Mouse (Mus musculus) kidney, adult 2 months (tissue): ENCODE measurements around the gene Prkcsh. TPM values are rescaled to one million over a fixed set of nuclear protein-coding genes. Genes with fewer than 3 reads are reported as not detected.

Experiments
- DNase-seq: peaks from one replicate; pipeline ENCODE4 v3.0.0; 2021
- H3K27ac ChIP-seq: fragments of 200-500 bp; 2 replicates; pipeline ENCODE4 v1.5.1; 2012; ENCODE audit warnings: low read depth, low read length, control low read depth, inconsistent platforms; ENCODE audit not compliant: insufficient read depth
- H3K27me3 ChIP-seq: fragments of 200-500 bp; replicated peaks from 2 replicates; pipeline ENCODE4 v1.6.1; 2012; ENCODE audit warnings: mild to moderate bottlenecking, moderate library complexity, low read length, inconsistent platforms; ENCODE audit not compliant: control insufficient read depth, insufficient read depth
- H3K36me3 ChIP-seq: fragments of 200-500 bp; 2 replicates; pipeline ENCODE4 v1.6.1; 2012; ENCODE audit warnings: mild to moderate bottlenecking, moderate library complexity, low read length, inconsistent platforms; ENCODE audit not compliant: control insufficient read depth, insufficient read depth
- H3K4me1 ChIP-seq: fragments of 200-500 bp; 2 replicates; pipeline ENCODE4 v1.6.1; 2011; ENCODE audit warnings: low read length; ENCODE audit not compliant: control insufficient read depth, insufficient read depth
- H3K4me3 ChIP-seq: fragments of 200-500 bp; 2 replicates; pipeline ENCODE4 v1.5.1; 2011; ENCODE audit warnings: mild to moderate bottlenecking, low read depth, low read length, control low read depth; ENCODE audit not compliant: insufficient read depth
- CTCF ChIP-seq: fragments of 200-500 bp; conservative IDR thresholded peaks from 2 replicates; pipeline ENCODE4 v1.5.1; 2011; ENCODE audit warnings: low read depth, mild to moderate bottlenecking, control low read depth, low read length, moderate library complexity, mixed read lengths; ENCODE audit not compliant: insufficient read depth, insufficient read length
- POLR2A ChIP-seq: fragments of 200-500 bp; IDR thresholded peaks from one replicate; pipeline ENCODE4 v1.6.1; 2011; ENCODE audit warnings: low read depth, low read length, control low read depth
- WGBS: fragments of 180-500 bp; shearing (Covaris S2); methylation state at CpG from one replicate; pipeline ENCODE4 v1.1.7; 2018; 5-methylcytosine and 5-hydroxymethylcytosine counted together
- polyA plus RNA-seq: library from polyadenylated mRNA; depleted of rRNA; stranded (reverse); fragments of >200 nt; gene quantifications from 2 replicates; pipeline ENCODE4 v1.2.3, GENCODE M21; 2012

Gene Prkcsh
- polyA plus RNA-seq, 1 experiment, result 103 TPM

DNA sequence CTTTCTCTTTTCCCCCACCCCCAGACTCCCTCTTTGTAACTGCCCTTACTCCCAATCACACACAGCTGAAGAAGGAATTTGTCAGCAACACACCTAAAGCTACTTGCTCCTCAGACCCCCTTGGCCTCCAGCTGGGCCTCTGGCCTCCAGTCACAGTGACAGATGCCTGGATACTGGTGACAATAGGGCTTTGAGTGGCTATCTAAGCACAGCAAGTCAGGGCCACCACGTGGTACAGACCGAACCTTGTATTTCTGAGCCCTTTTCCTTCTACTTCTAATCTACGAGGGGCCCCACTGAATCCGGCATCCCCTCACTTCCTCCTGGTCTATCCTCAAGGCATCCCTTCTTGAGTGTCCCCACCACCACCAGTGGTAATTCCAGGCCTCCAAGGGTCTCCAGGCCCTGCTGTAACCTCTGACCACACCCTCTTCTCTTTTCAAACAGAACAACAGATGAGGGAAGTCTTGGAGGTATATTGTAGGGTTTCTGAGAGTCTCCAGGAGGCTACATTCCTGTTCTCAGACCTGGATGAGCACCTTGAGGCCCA lies 47.2 kb downstream of the Prkcsh start:
- Histone ChIP-seq H3K36me3 (no peaks in the 10 kb centered on the region), H3K4me3 (no peak overlapping the region), H3K4me1 (no peaks in the 10 kb centered on the region), H3K27ac (no peak overlapping the region), H3K27me3 (peaks cover 4% of the 10 kb centered on the region)
- WGBS, result 74% methylated on average over 4 of the region's 4 CpGs
- DNase-seq, result no peak
- TF ChIP-seq CTCF (no peak), POLR2A (no peak)

DNA sequence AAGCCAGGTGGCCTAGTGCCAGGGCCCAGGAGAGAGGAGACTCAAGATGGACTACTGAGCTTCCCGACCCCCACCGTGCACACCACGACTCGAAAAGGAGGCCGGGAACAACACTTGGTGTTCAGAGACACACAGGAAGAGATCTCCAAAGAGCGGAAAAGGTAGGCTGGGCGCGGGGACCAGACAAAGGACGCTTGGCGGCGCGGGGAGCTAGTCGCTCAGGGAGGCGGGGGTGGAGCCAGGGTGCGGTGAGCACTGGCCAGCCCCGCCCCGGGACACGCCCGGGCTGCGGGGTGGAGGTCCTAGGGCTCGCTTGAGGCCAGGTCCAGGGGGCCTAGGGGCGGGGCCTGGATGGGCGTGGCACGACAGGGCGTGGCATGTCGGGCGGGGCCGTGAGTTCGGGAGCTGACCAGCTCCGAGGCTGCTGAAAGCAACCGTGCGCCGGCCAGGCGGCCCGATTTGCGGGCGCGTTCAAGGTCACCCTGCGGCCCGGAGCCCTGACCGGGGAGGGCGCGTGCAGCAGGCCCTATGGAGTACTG lies 47.8 kb downstream of the Prkcsh start:
- 0 out of 2 replicates have a peak overlapping the region, but pooled peaks have one; percentile 7 for H3K4me3 ChIP-seq
- H3K36me3 ChIP-seq, result no peaks in the 10 kb centered on the region
- no peaks in the 10 kb centered on the region for H3K4me1 ChIP-seq
- H3K27ac ChIP-seq, result no peak overlapping the region
- peak; percentile 63 for DNase-seq
- 3% methylated on average over 42 of the region's 43 CpGs for WGBS
- TF ChIP-seq POLR2A (no peak), CTCF (no peak)
- H3K27me3 ChIP-seq, result peaks cover 4% of the 10 kb centered on the region

DNA sequence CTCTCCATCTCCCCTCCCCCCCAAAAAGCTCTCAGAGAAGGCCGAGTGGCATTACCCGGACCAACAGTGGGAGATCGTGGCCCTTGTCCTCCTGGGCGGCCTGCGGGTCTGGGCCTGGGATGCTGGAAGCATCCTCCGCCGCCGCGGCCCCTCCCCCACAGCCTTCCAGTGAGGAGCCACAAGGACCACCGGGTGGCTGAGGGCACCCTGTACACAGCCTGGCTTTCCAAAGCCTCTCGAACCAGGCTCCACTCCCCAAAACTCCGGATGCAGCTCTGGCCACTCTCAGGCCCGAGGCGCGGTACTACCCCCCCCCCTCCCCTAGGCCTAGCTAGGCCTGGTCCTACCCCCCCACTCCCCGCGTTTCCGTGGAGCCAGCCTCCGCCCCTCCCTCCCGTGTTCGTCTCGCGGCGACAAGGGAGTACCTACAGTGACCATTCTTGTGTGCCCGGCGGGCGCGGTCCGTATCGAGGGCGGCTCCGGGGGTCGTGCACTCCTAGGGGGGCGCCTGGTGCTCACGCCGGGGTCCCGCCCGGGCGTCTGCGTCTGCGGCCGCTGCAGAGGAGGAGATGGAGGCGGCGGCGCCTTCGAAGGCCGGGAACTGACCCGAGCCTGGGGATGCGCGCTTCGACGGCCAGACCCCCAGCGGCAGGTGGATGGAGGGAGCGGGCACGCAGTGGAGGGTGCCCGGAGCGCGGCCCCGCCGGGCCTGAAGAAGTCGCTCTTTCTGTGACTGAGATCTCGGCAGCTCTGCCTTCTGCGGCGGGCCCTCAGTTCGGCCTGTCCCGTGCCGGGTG lies 48.8 kb downstream of the Prkcsh start:
- Histone ChIP-seq H3K4me1 (no peaks in the 10 kb centered on the region; the same call in 1 of the 2 replicates), H3K4me3 (0 out of 2 replicates have a peak overlapping the region, but pooled peaks have one; percentile 7), H3K27ac (no peak overlapping the region), H3K36me3 (no peaks in the 10 kb centered on the region), H3K27me3 (peaks cover 4% of the 10 kb centered on the region)
- WGBS, result 2% methylated on average over 66 of the region's 67 CpGs
- no peak for TF ChIP-seq CTCF
- no peak for TF ChIP-seq POLR2A
- DNase-seq, result no peak

DNA sequence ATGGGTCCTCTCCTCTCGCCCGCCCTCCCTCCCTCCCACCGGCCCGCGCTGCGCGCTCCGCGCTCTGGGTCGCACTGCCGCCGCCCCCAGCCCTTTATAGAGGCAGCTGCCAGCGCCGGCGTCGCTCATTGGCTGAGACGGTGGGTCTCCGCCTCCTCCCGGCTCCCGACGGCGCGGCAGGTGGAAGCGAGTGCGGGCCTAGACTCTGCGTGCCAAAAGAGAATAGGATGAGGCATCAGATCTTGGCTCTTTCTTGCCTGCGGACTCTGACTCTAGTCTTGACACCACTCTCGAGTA lies 49.3 kb downstream of the Prkcsh start, which contains the start of gene Elavl3:
Elavl3 (minus strand) TSS at position 66 of the 297 bp plus-strand sequence.
- Histone ChIP-seq H3K27ac (no peak within 1 kb of the TSS), H3K4me3 (0 out of 2 replicates have a peak within 1 kb of the TSS, but pooled peaks have one; percentile 7), H3K27me3 (peaks cover 4% of the 10 kb centered on the region), H3K4me1 (no peaks in the 10 kb centered on the region; the same call in 1 of the 2 replicates), H3K36me3 (no peaks in the 10 kb centered on the region)
- TF ChIP-seq POLR2A, result no peak
- DNase-seq, result no peak
- WGBS, result 3% methylated on average over 27 of the region's 28 CpGs

DNA sequence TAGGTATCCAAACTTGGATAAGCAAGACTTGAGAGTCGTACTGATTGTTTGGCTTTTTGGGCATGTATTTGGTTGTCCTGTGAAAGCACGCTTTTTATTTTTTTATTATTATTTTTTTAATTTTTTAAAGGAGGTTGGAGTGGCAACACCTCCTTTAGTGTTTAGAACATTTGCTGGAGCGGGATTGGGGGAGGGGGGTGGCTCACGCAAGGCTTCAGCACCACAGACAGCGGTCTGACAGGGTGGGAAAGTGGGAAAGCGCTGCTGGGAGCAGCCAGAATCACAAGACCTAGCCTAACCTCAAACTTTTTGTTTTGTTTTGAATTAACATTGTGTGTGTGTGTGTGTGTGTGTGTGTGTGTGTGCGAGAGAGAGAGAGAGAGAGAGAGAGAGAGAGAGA lies 51.1 kb downstream of the Prkcsh start:
- 29% methylated on average over 6 of the region's 7 CpGs for WGBS
- TF ChIP-seq POLR2A (no peak), CTCF (no peak)
- Histone ChIP-seq H3K27me3 (peaks cover 4% of the 10 kb centered on the region), H3K36me3 (no peaks in the 10 kb centered on the region; the same call in 1 of the 2 replicates), H3K4me3 (no peak overlapping the region), H3K4me1 (no peaks in the 10 kb centered on the region; the same call in 1 of the 2 replicates), H3K27ac (no peak overlapping the region)
- no peak for DNase-seq

DNA sequence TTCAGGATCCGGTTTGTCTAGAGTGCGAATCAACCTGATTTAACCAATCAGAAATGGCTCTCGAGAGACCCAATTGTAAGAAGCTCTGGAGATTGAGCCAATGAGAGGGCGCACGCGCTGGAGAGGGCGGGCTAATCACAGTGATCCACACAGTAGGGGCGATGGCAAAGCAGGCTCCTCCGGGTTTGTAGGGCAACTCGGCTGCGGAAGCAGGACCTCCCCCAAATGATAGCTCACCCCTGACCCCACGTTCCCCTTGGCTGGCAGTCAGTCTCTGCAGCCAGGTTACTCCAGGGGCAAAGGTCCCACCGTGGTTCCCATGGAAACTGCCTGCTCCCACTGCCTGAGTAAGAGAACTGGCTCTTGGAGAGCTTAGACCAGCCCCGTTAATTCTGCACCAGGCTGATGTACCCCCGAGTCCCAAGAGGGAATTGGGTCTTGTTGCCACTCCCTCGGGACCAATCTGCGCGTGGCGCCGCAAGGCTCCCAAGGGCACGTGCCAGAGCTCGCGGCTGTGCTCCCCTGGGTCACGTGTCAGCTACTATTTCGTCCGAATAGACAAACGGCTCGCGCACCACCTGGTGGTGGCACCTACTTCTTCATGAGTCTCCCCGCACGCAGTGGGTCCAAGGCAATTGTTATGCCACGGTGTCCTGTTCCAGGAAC lies 51.9 kb downstream of the Prkcsh start:
- H3K36me3 ChIP-seq, result no peaks in the 10 kb centered on the region; the same call in 1 of the 2 replicates
- WGBS, result 1% methylated on average over 32 of the region's 32 CpGs
- H3K27me3 ChIP-seq, result peaks cover 4% of the 10 kb centered on the region
- TF ChIP-seq CTCF (peak; percentile 75), POLR2A (no peak)
- H3K4me3 ChIP-seq, result no peak overlapping the region
- H3K27ac ChIP-seq, result no peak overlapping the region
- no peaks in the 10 kb centered on the region; the same call in 1 of the 2 replicates for H3K4me1 ChIP-seq
- DNase-seq, result peak; percentile 83
